Mouse (Mus musculus) forebrain, embryonic 12.5 days (tissue): ENCODE measurements around the gene Gm47995. TPM values are rescaled to one million over a fixed set of nuclear protein-coding genes. Genes with fewer than 3 reads are reported as not detected.
"Not testable (repeated sequence)": the region's sequence is repeated elsewhere in the genome, so short reads cannot be mapped to it uniquely, and the experiment has no call there.

Source experiments
- ATAC-seq: fragments of 200-750 bp; cut with Nextera tagmentation; 2 replicates; pipeline ENCODE4 v1.8.0; 2017; ENCODE audit warnings: moderate TSS enrichment; ENCODE audit not compliant: low FRiP score
- H3K27ac ChIP-seq: fragments of 300-500 bp; sonication (generic); 2 replicates; pipeline ENCODE4 v1.5.1; 2016; ENCODE audit warnings: mild to moderate bottlenecking
- H3K27me3 ChIP-seq: fragments of 300-500 bp; sonication (generic); 2 replicates; pipeline ENCODE4 v1.6.1; 2016; ENCODE audit warnings: mild to moderate bottlenecking
- H3K36me3 ChIP-seq: fragments of 300-500 bp; sonication (generic); replicated peaks from 2 replicates; pipeline ENCODE4 v1.6.1; 2016; ENCODE audit warnings: mild to moderate bottlenecking
- H3K4me1 ChIP-seq: fragments of 300-500 bp; sonication (generic); 2 replicates; pipeline ENCODE4 v1.6.1; 2016
- H3K4me2 ChIP-seq: fragments of 300-500 bp; sonication (generic); 2 replicates; pipeline ENCODE4 v1.6.1; 2016; ENCODE audit warnings: mild to moderate bottlenecking, moderate library complexity
- H3K4me3 ChIP-seq: fragments of 300-500 bp; sonication (generic); replicated peaks from 2 replicates; pipeline ENCODE4 v1.5.1; 2016; ENCODE audit warnings: mild to moderate bottlenecking
- H3K9ac ChIP-seq: fragments of 300-500 bp; sonication (generic); 2 replicates; pipeline ENCODE4 v1.6.1; 2016; ENCODE audit warnings: mild to moderate bottlenecking
- H3K9me3 ChIP-seq: fragments of 300-500 bp; sonication (generic); 2 replicates; pipeline ENCODE4 v1.6.1; 2016
- WGBS: fragments of 180-500 bp; shearing (Covaris S2); methylation state at CpG from one replicate; pipeline ENCODE4 v1.1.7; 2016; 5-methylcytosine and 5-hydroxymethylcytosine counted together
- polyA plus RNA-seq: library from polyadenylated mRNA; unstranded; fragments of >200 nt; fragmentation: Nextera tagmentation; extraction: Ambion mirVana; gene quantifications from 2 replicates; pipeline ENCODE4 v1.2.1, GENCODE M21; 2016

Gene Gm47995
- polyA plus RNA-seq, 1 experiment from 2014 or later = not detected

DNA sequence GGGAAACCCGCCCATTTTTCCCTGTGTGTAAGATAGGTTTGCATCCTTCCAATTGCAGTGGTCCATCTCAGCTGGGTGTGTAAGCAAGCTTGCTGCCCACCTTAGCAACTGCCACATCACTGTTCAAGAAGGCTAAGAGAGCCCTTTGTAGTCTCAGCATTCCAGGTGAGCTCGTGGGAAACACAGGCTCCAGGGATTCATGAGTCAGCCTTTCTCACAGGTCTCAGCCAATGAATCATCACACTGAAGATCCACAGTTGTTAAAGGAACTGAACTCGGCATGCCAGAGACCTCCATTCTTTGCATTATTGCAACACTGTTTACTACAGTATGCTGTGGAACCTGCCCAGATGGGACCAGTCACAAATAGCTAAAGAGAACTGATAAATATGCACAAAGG, 29.6 kb upstream of the Gm47995 start:
- H3K4me2 ChIP-seq = no peak overlapping the region
- no peak for ATAC-seq
- no peak overlapping the region for H3K4me3 ChIP-seq
- no peak overlapping the region for H3K9ac ChIP-seq
- no peaks in the 10 kb centered on the region for H3K9me3 ChIP-seq
- no peaks in the 10 kb centered on the region for H3K36me3 ChIP-seq
- 64% methylated on average over 3 of the region's 3 CpGs for WGBS
- H3K27ac ChIP-seq = no peak overlapping the region
- peaks cover 24% of the 10 kb centered on the region for H3K4me1 ChIP-seq
- H3K27me3 ChIP-seq = peaks cover 3% of the 10 kb centered on the region; the same call in 1 of the 2 replicates

DNA sequence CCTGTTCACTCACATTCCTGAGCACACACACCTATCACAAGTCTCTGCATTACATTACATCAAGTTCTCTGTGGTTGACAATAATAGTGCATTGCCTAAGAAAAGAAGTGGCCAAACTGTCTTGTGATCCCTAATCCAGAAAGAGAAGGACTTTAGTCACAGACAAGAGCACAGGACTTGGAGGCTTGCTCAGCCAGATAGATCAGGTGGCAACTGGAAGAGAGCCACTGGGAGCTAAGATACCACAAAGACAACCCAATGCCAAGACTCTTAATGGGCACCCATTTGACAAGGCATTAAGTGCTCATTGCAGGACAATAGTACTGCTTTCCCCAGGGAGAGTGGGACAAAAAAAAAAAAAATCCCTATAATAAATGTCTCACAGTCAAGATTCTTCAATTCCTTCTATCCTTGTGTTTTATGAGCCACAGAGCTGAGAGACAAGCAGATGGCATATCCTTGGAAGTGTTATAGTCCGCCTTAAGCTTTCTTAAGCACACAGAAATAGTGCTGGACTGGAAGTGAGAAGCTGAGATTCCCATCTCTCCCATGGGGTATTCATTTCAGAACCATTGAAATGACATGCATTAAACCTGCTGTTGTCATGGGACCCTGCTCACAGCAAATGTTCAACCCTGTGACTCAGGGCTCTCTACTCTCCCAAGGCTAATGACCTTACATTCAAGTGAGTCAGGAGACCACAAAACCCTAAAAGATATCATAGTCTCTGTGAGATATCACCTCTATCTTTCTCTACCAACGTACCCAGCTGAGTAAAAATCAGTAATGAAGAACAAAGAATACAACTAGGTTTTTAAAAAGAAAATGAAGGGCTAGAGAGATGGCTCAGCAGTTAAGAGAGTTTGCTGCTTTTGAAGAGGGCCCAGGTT, 26.4 kb upstream of the Gm47995 start:
- Histone ChIP-seq H3K9me3 (no peaks in the 10 kb centered on the region), H3K27ac (no peak overlapping the region), H3K4me3 (no peak overlapping the region), H3K36me3 (no peaks in the 10 kb centered on the region), H3K9ac (no peak overlapping the region), H3K4me1 (peaks cover 20% of the 10 kb centered on the region), H3K4me2 (no peak overlapping the region), H3K27me3 (no peaks in the 10 kb centered on the region)
- 86% methylated on average over 2 of the region's 2 CpGs for WGBS
- no peak for ATAC-seq

DNA sequence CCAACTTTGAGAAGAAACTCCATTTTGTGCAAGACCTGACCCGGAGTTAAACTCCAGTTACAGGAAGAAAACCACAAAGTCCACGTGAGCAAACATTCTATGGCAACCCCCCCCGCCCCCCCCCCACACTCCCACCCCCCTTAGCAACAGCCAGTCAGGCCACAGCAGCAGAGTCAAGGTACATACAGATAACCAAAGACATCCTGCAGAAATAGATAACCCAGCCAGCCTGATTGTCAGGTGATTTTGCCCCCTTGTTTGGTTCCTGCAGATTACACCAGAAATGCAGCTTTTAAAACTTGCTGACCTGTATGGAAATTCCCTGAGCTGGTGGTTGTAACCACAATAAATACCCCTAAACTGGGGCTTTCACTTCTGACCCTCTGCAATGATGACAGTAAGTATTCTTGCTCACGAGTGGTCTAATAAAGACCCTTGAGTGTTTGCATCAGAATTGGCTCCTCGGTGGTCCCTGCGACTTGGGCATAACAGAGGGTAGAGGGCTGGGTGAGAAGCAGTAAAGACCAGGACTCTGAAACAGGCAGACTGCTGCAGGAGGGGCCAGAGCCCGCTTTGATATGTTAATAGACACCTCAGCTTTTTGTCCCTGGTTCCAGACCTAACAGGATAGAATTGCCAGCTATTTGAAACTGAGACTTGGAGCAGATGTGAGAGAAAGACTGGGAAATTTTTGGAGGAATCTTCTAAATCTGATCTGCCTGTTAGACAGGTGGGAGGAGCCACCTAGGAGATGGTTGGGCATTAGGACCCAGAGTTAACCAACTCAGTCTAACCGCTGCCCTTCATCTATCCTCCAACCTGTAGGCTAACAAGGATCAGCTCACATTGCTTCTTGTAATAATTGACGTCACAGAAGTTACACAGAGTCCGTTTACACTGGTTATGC, 21.0 kb upstream of the Gm47995 start:
- H3K27ac ChIP-seq = peak overlapping the region; percentile 53
- H3K36me3 ChIP-seq = no peaks in the 10 kb centered on the region
- 1% methylated on average over 10 of the region's 10 CpGs for WGBS
- peak overlapping the region; percentile 15; the same call in 1 of the 2 replicates for H3K4me3 ChIP-seq
- H3K4me2 ChIP-seq = peak overlapping the region; percentile 45
- peaks cover 20% of the 10 kb centered on the region for H3K4me1 ChIP-seq
- peak; percentile 75 for ATAC-seq
- H3K9me3 ChIP-seq = no peaks in the 10 kb centered on the region
- no peak overlapping the region for H3K9ac ChIP-seq
- no peaks in the 10 kb centered on the region for H3K27me3 ChIP-seq

DNA sequence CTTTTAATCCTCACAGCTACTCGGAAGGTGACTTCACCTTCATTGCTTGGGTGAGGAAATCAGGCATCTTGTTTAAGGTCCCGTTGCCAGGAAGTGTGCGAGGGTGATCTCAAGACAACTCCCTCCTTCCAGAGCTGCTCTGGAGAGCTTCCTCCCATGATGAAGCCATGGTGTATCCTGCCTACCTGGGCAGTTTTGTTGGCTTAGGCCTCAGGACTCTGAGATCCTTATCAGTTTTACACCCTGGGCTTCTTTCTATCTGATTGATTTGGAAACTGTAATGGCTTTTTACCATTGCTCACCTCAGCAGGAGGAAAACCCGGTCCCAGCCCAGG, 20.3 kb upstream of the Gm47995 start:
- Histone ChIP-seq H3K27me3 (no peaks in the 10 kb centered on the region), H3K9me3 (no peaks in the 10 kb centered on the region), H3K36me3 (no peaks in the 10 kb centered on the region), H3K4me3 (peak overlapping the region; percentile 15; the same call in 1 of the 2 replicates), H3K4me2 (peak overlapping the region; percentile 45), H3K27ac (peak overlapping the region; percentile 53; the same call in 1 of the 2 replicates), H3K4me1 (peaks cover 20% of the 10 kb centered on the region), H3K9ac (no peak overlapping the region)
- WGBS = 14% methylated on average over 4 of the region's 4 CpGs
- peak; percentile 36; the same call in 1 of the 2 replicates for ATAC-seq

DNA sequence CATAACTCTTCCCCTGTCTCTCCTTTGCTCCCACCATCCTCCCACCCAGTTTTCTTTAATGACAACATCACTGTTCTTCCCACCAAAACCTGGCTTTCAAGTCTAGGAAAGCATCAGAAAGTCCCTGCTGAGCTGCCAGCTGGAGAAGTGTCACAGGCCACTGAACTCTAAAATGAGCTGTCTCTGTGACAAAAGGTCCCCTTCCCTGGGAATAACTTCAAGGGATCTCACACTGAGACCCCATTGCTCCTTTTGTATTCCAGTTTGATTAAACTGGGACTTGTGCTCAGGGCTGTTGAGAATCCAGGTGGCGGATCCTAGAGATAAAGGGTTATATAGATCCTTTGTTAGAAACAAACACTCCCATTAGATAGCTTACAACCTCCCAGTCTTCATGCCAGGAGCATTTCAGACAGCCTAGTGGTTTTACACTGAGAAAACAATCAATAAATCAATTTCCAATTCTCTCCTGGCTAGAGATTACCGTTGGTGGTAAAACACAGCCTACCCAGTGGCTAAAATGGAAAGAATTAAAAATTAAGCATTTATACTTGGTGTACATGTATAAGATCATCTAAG, 19.7 kb upstream of the Gm47995 start:
- ATAC-seq = 0 out of 2 replicates have a peak, but pooled peaks have one; percentile 40
- H3K4me2 ChIP-seq = no peak overlapping the region
- no peak overlapping the region for H3K9ac ChIP-seq
- no peaks in the 10 kb centered on the region for H3K27me3 ChIP-seq
- H3K4me3 ChIP-seq = no peak overlapping the region
- H3K27ac ChIP-seq = no peak overlapping the region
- WGBS = 22% methylated on average over 2 of the region's 2 CpGs
- peaks cover 20% of the 10 kb centered on the region for H3K4me1 ChIP-seq
- no peaks in the 10 kb centered on the region for H3K9me3 ChIP-seq
- H3K36me3 ChIP-seq = no peaks in the 10 kb centered on the region

DNA sequence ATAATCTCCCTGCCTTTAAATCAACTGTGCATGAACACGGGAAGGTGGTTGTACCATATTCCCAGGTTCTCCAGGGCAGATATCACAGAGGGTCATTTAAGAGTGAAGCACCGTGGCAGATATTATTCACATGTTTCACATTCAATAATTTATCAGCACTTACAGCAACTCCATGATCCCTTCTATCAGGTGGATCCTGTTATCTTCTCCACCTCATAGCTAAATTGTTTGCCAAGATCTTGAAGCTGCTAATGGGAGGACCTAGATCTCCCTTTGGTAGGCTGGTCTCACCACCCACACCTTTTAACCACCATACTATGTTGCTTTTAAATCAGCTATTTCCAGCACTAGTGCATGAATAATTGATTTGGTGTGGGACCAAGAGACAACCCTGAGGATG, 18.1 kb upstream of the Gm47995 start:
- ATAC-seq = no peak
- WGBS = 85% methylated on average over 2 of the region's 2 CpGs
- Histone ChIP-seq H3K9me3 (no peaks in the 10 kb centered on the region), H3K27me3 (no peaks in the 10 kb centered on the region), H3K9ac (no peak overlapping the region), H3K27ac (no peak overlapping the region), H3K4me3 (no peak overlapping the region), H3K4me2 (no peak overlapping the region), H3K4me1 (peaks cover 20% of the 10 kb centered on the region), H3K36me3 (no peaks in the 10 kb centered on the region)

- ATAC-seq, H3K4me3 ChIP-seq, H3K9ac ChIP-seq, H3K36me3 ChIP-seq, H3K9me3 ChIP-seq, H3K4me2 ChIP-seq, H3K27ac ChIP-seq, H3K27me3 ChIP-seq: not testable (repeated sequence)
- peaks cover 13% of the 10 kb centered on the region for H3K4me1 ChIP-seq
- 100% methylated on average over 1 of the region's 7 CpGs for whole genome bisulfite sequencing
Measured at GRCm38 (mm10) chr1:151182266-151182665, 16.0 kb upstream of the Gm47995 start, which contains the start of gene Gm47985. TSS of gene Gm47985 (plus strand) at chr1:151182537.

DNA sequence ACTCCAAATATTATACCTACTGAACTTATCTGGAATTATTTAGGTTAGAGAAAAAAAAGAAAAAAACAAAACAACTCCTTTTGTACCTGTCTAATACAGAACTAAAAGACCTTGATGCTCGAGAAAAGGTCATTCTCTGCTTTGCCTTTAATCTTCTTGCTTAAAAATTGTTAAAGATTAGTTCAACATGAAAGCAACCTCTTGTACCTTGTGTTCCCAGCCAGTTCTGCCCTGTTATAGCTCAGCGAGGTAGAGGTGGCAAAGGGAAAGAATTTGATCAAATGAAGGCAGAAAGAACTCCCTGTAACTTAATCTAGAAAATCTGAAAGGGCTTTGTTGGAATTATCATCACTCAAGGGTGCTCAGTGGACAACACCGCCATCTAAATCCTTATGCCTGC, 12.1 kb upstream of the Gm47995 start:
- not testable (repeated sequence) for H3K9me3 ChIP-seq, ATAC-seq, H3K4me2 ChIP-seq, H3K9ac ChIP-seq, H3K4me3 ChIP-seq, H3K4me1 ChIP-seq, H3K36me3 ChIP-seq, H3K27me3 ChIP-seq, H3K27ac ChIP-seq
- whole genome bisulfite sequencing = 67% methylated on average over 3 of the region's 3 CpGs

- not testable (repeated sequence) for H3K27ac ChIP-seq, H3K36me3 ChIP-seq, H3K27me3 ChIP-seq, H3K9ac ChIP-seq, ATAC-seq, H3K9me3 ChIP-seq, H3K4me2 ChIP-seq, H3K4me3 ChIP-seq, H3K4me1 ChIP-seq
- 92% methylated on average over 4 of the region's 4 CpGs for WGBS
Measured at GRCm38 (mm10) chr1:151186879-151187424, 11.3 kb upstream of the Gm47995 start.

DNA sequence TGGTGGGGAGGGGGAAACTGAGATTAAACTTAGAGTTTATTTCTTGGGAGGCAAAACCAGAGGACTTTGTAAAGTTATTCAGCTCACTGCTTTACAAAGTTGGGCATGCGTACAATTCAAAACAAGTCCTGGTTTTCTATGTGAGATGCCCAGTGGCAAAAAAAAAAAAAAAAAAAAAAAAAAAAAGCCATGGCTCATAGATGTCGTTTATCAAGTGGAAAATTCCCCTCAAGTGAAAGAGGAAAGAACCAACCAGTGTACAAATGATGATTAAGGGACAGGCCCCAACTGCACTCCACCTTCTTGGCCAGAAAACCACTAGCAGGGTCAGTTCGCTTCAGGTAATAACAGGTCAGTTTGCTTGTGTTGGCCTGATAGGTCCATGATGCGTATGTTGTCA, 9.8 kb upstream of the Gm47995 start:
- Histone ChIP-seq H3K9ac (no peak overlapping the region), H3K27me3 (no peaks in the 10 kb centered on the region), H3K27ac (no peak overlapping the region), H3K4me2 (no peak overlapping the region), H3K4me1 (no peaks in the 10 kb centered on the region), H3K36me3 (no peaks in the 10 kb centered on the region), H3K9me3 (no peaks in the 10 kb centered on the region), H3K4me3 (no peak overlapping the region)
- WGBS = 91% methylated on average over 4 of the region's 4 CpGs
- 0 out of 2 replicates have a peak, but pooled peaks have one; percentile 36 for ATAC-seq

DNA sequence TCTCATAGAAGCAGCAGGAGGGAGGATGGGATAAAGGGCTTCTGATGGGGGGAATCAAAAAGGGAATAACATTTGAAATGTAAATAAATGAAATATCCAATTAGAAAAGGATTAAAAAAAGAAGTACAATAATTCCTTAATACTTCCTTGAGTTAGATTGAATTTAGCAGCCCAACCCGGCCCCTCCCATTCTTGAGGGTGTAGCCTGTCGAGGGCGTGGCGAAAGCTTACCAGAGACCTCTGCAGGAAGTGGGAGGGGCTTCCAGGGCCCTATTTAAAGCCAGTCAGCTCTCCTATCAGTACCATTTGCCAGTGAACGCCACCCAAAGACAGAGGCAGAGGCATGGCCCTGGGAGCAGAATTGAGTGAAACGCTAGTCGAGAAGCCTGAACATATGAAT, 6.2 kb upstream of the Gm47995 start, which contains the start of gene Gm8947:
TSS of gene Gm8947 (plus strand) at position 302 of the 400 bp plus-strand sequence.
- H3K4me1 ChIP-seq, H3K9ac ChIP-seq, H3K4me3 ChIP-seq, H3K36me3 ChIP-seq, H3K27ac ChIP-seq, H3K27me3 ChIP-seq, ATAC-seq, H3K4me2 ChIP-seq, H3K9me3 ChIP-seq: not testable (repeated sequence)
- 100% methylated on average over 1 of the region's 7 CpGs for WGBS

GRCm38 (mm10) chr1:151192739-151193138, 5.5 kb upstream of the Gm47995 start:
- H3K36me3 ChIP-seq, H3K9me3 ChIP-seq, ATAC-seq, H3K27ac ChIP-seq, H3K27me3 ChIP-seq, H3K4me1 ChIP-seq, H3K9ac ChIP-seq, H3K4me3 ChIP-seq, H3K4me2 ChIP-seq: not testable (repeated sequence)
- WGBS = 91% methylated on average over 15 of the region's 15 CpGs
